Mouse (Mus musculus) kidney, postnatal 10 days (tissue): Measurements from ENCODE around the gene Gm3055.
"Not testable (repeated sequence)": the region's sequence is repeated elsewhere in the genome, so short reads cannot be mapped to it uniquely, and the experiment has no call there.

ENCODE experiments used
- DNase-seq: peaks from one replicate; pipeline ENCODE4 v3.0.0; 2021; ENCODE audit warnings: mixed read lengths

The Gm3055 gene

GRCm38 (mm10) chr10:81770506-81771403 lies at the start of gene Gm3055:
Gene Gm3055, minus strand, starts transcription at chr10:81771161.
- not testable (repeated sequence) for DNase-seq

GRCm38 (mm10) chr10:81811899-81812298 lies 40.9 kb upstream of the Gm3055 start, which contains the start of gene Gm4767:
Gene Gm4767, plus strand, starts transcription at chr10:81812186.
- DNase-seq: peak; percentile 9

GRCm38 (mm10) chr10:81771404-81771777 lies 430 bp upstream of the Gm3055 start:
- not testable (repeated sequence) for DNase-seq

GRCm38 (mm10) chr10:81704531-81705301 lies 66.2 kb downstream of the Gm3055 start, which contains the start of gene Zfp433:
Gene Zfp433, plus strand, starts transcription at chr10:81704825.
- not testable (repeated sequence) for DNase-seq
